Mouse (Mus musculus): ENCODE measurements at regions not wholly inside any gene's neighbourhood (a gene's known extent, or its start where the extent isn't known, plus 50 kb on each side); places are given as distances from the start of the nearest gene placed in this dataset.

GRCm38 (mm10) chr12:13100505-13101354 is 148.3 kb downstream of the Ddx1 start:
- Histone ChIP-seq H3K27me3 (ENCODE audit: control insufficient read depth in 1 of 2, insufficient read depth in 2 of 2, low read length in 2 of 2) (no peaks in the 10 kb centered on the region; a peak in 1 of 4 replicates), H3K79me2 (ENCODE audit: control insufficient read depth, insufficient read depth, low read length, poor library complexity) (no peaks in the 10 kb centered on the region), H3K9ac (ENCODE audit: control insufficient read depth, low read depth, low read length, poor library complexity, severe bottlenecking) (no peak overlapping the region), H3K4me1 (ENCODE audit: control insufficient read depth in 1 of 2, insufficient read depth in 2 of 2, low read length in 2 of 2) (no peaks in the 10 kb centered on the region), H3K36me3 (ENCODE audit: control insufficient read depth in 1 of 2, insufficient read depth in 2 of 2, low read length in 2 of 2) (no peaks in the 10 kb centered on the region), H3K9me3 (replicated peaks; ENCODE audit: insufficient read depth, low read length) (no peaks in the 10 kb centered on the region), H3K4me3 (ENCODE audit: control insufficient read depth in 1 of 2, insufficient read depth in 1 of 2, low read depth in 2 of 2, low read length in 2 of 2) (no peak overlapping the region), H3K27ac (ENCODE audit: control insufficient read depth, low read depth, low read length) (no peak overlapping the region)
- TF ChIP-seq MXI1 (IDR thresholded peaks at IDR 0.05; ENCODE audit: low read depth, low read length), result no peak
- TF ChIP-seq MYB (IDR thresholded peaks at IDR 0.05; ENCODE audit: low read depth, low read length), result no peak
- no peak for TF ChIP-seq ZKSCAN1 (IDR thresholded peaks at IDR 0.05; ENCODE audit: low read depth, low read length)
- DNase-seq (ENCODE audit: low read depth, low spot score), result no peak

DNA sequence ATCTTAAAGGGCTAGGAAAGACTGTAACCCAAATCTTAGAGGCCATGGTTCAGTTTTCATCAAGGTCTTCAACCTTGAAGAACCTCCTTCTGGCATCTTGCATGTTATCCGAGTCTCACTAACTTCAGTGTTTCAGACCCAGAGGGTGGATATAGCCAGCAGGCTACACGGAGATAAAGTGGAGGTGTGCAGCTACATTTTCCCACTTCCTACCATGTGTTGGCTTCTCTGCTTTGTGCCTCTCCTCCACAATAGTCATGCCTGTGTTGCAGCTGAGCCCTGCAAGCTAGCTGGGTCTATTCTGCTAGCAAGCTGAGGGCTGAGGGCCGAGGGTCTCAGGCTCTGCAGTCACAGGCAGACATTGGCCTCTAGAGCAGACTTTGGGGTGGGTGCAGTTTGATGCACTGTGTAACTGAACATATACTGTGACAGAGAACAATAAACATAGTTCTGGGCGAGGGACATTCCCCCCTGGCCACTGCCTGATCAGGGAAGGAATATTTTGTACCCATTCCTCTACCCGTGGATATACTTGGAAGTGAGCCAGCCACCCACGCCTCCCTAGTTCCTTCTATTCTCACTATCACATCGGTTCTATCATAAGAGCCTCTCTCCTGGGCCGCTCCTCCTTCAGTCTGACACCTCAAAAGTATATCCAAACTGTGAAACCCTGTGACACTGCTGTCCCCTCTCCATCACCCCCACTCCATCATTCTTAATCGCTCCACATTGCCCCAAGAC is 152.6 kb upstream of the Mycn start:
- Histone ChIP-seq H3K27ac (ENCODE audit: control insufficient read depth, low read depth, low read length) (no peak overlapping the region), H3K36me3 (ENCODE audit: control insufficient read depth in 1 of 2, insufficient read depth in 2 of 2, low read length in 2 of 2) (no peaks in the 10 kb centered on the region), H3K9me3 (replicated peaks; ENCODE audit: insufficient read depth, low read length) (no peaks in the 10 kb centered on the region), H3K4me3 (ENCODE audit: control insufficient read depth in 1 of 2, insufficient read depth in 1 of 2, low read depth in 2 of 2, low read length in 2 of 2) (no peak overlapping the region), H3K4me1 (ENCODE audit: control insufficient read depth in 1 of 2, insufficient read depth in 2 of 2, low read length in 2 of 2) (peaks cover 0 to 3% of the 10 kb centered on the region in 2 experiments; a peak in 1 of 4 replicates), H3K27me3 (ENCODE audit: control insufficient read depth in 1 of 2, insufficient read depth in 2 of 2, low read length in 2 of 2) (no peaks in the 10 kb centered on the region; a peak in 1 of 4 replicates), H3K79me2 (ENCODE audit: control insufficient read depth, insufficient read depth, low read length, poor library complexity) (no peaks in the 10 kb centered on the region), H3K9ac (ENCODE audit: control insufficient read depth, low read depth, low read length, poor library complexity, severe bottlenecking) (no peak overlapping the region)
- TF ChIP-seq NRF1 (IDR thresholded peaks at IDR 0.05; ENCODE audit: insufficient read depth, low read depth, low read length, poor library complexity, severe bottlenecking), result no peak
- no peak for TF ChIP-seq KAT2A (conservative IDR thresholded peaks at IDR 0.05; ENCODE audit: low read depth, low read length)
- TF ChIP-seq TCF12 (IDR thresholded peaks at IDR 0.05; ENCODE audit: low read depth, low read length), result no peak
- no peak for TF ChIP-seq GATA1 (IDR thresholded peaks at IDR 0.05; ENCODE audit: low read depth, low read length)
- no peak for TF ChIP-seq TBP (IDR thresholded peaks at IDR 0.05; ENCODE audit: low read depth, low read length)
- TF ChIP-seq ZNF384 (IDR thresholded peaks at IDR 0.05; ENCODE audit: low read depth, low read length), result no peak
- TF ChIP-seq POLR2A (IDR thresholded peaks at IDR 0.05; ENCODE audit: control insufficient read depth in 1 of 2, insufficient read depth in 1 of 2, low read depth in 1 of 2, low read length in 2 of 2, poor library complexity in 1 of 2), result no peak
- no peak for TF ChIP-seq CHD1 (IDR thresholded peaks at IDR 0.05; ENCODE audit: low read depth, low read length)
- no peak for TF ChIP-seq MAFK (IDR thresholded peaks at IDR 0.05; ENCODE audit: borderline replicate concordance, low read depth, low read length)
- no peak for TF ChIP-seq SIN3A (IDR thresholded peaks at IDR 0.05; ENCODE audit: low read length)
- TF ChIP-seq ZMIZ1 (IDR thresholded peaks at IDR 0.05; ENCODE audit: low read depth, low read length), result no peak
- TF ChIP-seq SMC3 (IDR thresholded peaks at IDR 0.05; ENCODE audit: low read depth, low read length), result no peak
- no peak for TF ChIP-seq MEF2A (IDR thresholded peaks at IDR 0.05; ENCODE audit: extremely low read depth, insufficient replicate concordance, low read depth, low read length, poor library complexity, severe bottlenecking)
- no peak for TF ChIP-seq MYC (IDR thresholded peaks at IDR 0.05; ENCODE audit: low read depth, low read length)
- peak; percentile 29 for DNase-seq (ENCODE audit: low read depth, low spot score)

Measured in MEL (cell line).